Mouse (Mus musculus): Measurements from ENCODE around the gene Krt15. TPM values are rescaled to one million over a fixed set of nuclear protein-coding genes. Genes with fewer than 3 reads are reported as not detected.

The Krt15 gene
- 0.12 and 0.37 TPM in 2 replicates for polyA plus RNA-seq (2012; rRNA removed; ENCODE audit: low replicate concordance)

DNA sequence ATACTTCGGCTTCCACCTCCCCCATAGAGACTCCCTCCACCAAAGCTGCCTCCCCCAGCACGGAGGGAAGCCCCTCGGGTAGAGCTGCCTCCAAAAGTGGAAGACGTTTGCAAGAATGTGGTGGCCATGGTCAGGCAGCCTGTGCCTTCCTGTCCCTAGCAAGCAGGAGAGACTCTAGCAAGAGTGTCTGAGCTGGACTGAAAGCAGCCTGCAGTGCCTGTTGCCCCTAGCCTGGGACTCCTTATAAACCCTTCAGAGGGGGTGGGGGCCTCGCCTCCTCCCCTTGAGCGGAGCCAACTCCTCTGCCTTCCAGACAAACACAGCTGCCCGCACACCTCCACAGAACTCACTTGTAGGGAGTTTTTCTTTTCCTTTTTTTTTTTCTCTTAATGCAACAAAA lies at the start of gene Krt15:
Gene Krt15, minus strand, starts transcription at position 198 of the 400 bp plus-strand sequence.

DNA sequence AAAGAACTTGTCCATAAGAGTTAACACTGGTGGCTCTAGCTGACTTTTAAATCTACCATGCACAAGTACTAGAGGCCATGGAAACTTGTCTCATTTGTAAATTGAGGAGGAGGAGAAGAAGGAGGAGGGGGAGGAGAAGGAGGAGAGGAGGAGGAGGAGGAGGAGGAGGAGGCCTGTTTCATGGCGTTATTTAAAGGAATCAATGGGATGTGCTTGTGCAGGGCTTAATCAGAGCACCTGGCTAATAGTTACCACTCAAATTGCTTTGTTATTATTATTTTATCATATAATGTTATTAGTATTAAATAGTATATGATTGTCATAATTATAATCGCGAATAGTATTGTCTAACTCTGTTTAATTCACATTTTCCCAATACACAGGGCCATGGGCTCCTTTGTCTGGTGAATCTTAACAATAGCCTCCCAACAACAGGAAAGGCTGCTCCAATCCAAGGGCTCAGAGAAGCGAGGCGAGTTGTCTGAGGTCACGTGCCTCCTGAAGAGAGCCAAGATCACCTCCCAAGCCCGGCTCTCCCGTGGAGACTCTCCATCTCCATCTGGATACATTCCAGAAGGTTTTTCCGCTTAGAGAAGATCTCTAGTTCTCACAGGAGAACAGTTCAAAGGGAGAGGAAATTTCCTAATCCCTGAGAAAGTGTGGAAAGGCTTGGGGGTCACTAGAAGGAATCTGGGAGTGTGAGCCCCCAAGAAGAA lies 13.0 kb upstream of the Krt15 start, which contains the start of gene Krt19:
Gene Krt19, minus strand, starts transcription at position 51 of the 716 bp plus-strand sequence.

DNA sequence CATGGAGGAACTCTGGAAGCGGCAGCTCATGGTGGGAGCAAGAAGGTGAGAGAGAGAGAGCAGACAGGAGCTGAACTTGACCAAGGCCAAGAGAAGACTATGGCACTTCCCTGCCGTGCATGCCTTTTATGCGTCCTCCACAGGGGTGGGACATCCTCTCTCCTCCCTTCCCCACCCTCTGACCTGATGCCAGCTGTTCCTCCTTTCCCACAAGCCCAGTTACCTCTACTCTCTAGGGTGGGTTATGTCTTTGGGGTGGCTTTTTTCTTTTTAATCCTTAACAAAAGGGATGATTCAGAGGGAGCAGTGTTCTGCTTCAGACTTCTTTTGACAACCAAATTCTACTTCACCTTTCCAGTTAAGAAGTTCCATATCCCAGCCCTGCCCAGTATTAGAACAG lies 14.3 kb downstream of the Krt15 start, which contains the start of gene Krt13:
Gene Krt13, minus strand, starts transcription at position 101 of the 400 bp plus-strand sequence.

DNA sequence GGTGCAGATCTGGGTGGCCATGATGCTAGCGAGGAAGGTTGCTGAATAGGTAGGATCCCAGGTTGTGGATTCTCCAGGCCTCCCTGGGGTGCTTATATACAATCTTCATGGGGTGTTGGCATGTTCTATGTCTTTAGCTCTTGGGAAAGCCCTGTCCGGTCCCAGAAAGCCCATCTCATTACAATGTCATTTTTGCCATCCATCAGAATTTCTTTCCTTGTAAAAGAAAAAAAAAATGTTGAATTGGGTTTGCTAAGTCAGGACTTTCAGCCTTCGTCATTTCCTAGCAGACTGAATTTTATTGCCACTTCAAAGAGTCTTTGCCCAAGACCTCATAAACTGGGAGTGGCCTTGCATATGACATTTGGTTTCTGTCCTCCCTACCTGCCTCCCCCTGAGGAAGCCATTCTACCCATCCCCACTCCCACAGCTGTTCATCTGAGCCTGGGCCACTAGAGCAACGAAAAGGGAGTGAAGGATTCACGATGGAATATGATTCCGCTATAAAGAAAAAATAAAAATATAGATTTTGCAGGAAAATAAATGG lies 30.1 kb downstream of the Krt15 start, which contains the start of gene Krt36:
Gene Krt36, minus strand, starts transcription at position 51 of the 547 bp plus-strand sequence.

DNA sequence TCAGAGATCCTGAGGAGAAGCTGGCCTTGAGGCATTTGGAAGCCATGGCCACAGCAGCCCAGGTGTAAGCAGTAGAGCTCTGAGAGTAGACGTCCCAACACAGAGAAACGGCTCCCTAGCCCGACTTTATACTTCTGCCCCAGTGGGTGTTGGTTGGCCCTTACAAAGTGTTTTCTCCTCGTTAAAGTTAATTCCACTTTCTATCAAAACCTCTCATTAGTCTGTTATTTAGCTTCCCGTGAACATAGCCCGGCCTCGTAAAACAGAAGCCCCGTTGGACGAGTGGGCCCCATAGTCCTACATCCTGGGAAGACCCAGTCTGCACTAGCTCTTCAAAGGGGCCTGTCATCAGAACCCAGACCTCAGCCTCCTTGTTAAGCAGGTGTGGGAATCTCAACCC lies 39.6 kb downstream of the Krt15 start, which contains the start of gene Krt35:
Gene Krt35, minus strand, starts transcription at position 101 of the 400 bp plus-strand sequence.

DNA sequence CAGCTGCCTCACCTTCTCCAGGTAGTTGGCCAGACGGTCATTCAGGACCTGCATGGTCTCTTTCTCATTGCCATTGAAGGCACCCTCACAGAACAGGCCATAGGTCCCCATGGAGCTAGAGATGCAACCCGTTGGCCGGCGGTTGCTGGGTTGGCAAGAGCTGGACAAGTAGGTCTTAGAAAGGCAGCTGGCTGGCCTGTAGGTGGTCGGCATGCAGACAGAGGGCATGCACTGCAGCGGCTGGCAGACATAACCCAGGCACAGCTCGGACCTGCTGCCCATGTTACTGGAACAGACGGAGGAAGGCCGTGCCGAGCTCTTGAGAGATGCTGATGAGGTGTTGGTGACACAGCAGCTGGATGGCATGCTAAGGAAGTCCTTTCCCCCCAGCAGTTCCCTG lies 47.9 kb downstream of the Krt15 start, which contains the start of gene Krt32:
Gene Krt32, minus strand, starts transcription at position 366 of the 400 bp plus-strand sequence.

Other genes starting within 250 kb of the Krt15 start
- gene Krtap31-1, start 228.0 kb downstream of the Krt15 start, polyA plus RNA-seq (2012; rRNA removed; ENCODE audit: low replicate concordance): not detected in 2 replicates
- not detected in 2 replicates for gene Gm11565, start 221.2 kb downstream of the Krt15 start, polyA plus RNA-seq (2012; rRNA removed; ENCODE audit: low replicate concordance)
- not detected in 2 replicates for gene Krtap31-2, start 199.6 kb downstream of the Krt15 start, polyA plus RNA-seq (2012; rRNA removed; ENCODE audit: low replicate concordance)
- not detected in 2 replicates for gene Krtap9-5, start 187.5 kb downstream of the Krt15 start, polyA plus RNA-seq (2012; rRNA removed; ENCODE audit: low replicate concordance)
- gene Krtap29-1, start 156.9 kb downstream of the Krt15 start, polyA plus RNA-seq (2012; rRNA removed; ENCODE audit: low replicate concordance): not detected in 2 replicates
- gene Krtap16-1, start 149.3 kb downstream of the Krt15 start, polyA plus RNA-seq (2012; rRNA removed; ENCODE audit: low replicate concordance): not detected in 2 replicates
- gene Krtap17-1, start 141.9 kb downstream of the Krt15 start, polyA plus RNA-seq (2012; rRNA removed; ENCODE audit: low replicate concordance): not detected in 2 replicates
- gene Krt33a, start 119.7 kb downstream of the Krt15 start, polyA plus RNA-seq (2012; rRNA removed; ENCODE audit: low replicate concordance): not detected in 2 replicates
- gene Krt33b, start 106.1 kb downstream of the Krt15 start, polyA plus RNA-seq (2012; rRNA removed; ENCODE audit: low replicate concordance): not detected in 2 replicates
- gene Krt34, start 94.4 kb downstream of the Krt15 start, polyA plus RNA-seq (2012; rRNA removed; ENCODE audit: low replicate concordance): not detected in 2 replicates
- 0.09 and 0.17 TPM in 2 replicates for gene Krt31, start 85.4 kb downstream of the Krt15 start, polyA plus RNA-seq (2012; rRNA removed; ENCODE audit: low replicate concordance)
- gene Krt32, start 47.7 kb downstream of the Krt15 start, polyA plus RNA-seq (2012; rRNA removed; ENCODE audit: low replicate concordance): 0.18 TPM in 1 of 2 replicates, not detected in the other
- gene Krt35, start 39.7 kb downstream of the Krt15 start, polyA plus RNA-seq (2012; rRNA removed; ENCODE audit: low replicate concordance): not detected in 2 replicates
- gene Krt36, start 30.3 kb downstream of the Krt15 start, polyA plus RNA-seq (2012; rRNA removed; ENCODE audit: low replicate concordance): 0.11 TPM in 1 of 2 replicates, not detected in the other
- 0.24 and 2.1 TPM in 2 replicates for gene Krt13, start 14.4 kb downstream of the Krt15 start, polyA plus RNA-seq (2012; rRNA removed; ENCODE audit: low replicate concordance)
- 1,125 and 1,286 TPM in 2 replicates for gene Krt19, start 12.7 kb upstream of the Krt15 start, polyA plus RNA-seq (2012; rRNA removed; ENCODE audit: low replicate concordance)
- not detected in 2 replicates for gene Krt9, start 57.3 kb upstream of the Krt15 start, polyA plus RNA-seq (2012; rRNA removed; ENCODE audit: low replicate concordance)
- 0.05 and 0.34 TPM in 2 replicates for gene Krt14, start 71.6 kb upstream of the Krt15 start, polyA plus RNA-seq (2012; rRNA removed; ENCODE audit: low replicate concordance)
- gene Krt16, start 113.0 kb upstream of the Krt15 start, polyA plus RNA-seq (2012; rRNA removed; ENCODE audit: low replicate concordance): not detected in 2 replicates
- 0.13 and 0.21 TPM in 2 replicates for gene Krt17, start 125.1 kb upstream of the Krt15 start, polyA plus RNA-seq (2012; rRNA removed; ENCODE audit: low replicate concordance)
- gene Krt42, start 133.9 kb upstream of the Krt15 start, polyA plus RNA-seq (2012; rRNA removed; ENCODE audit: low replicate concordance): not detected in 2 replicates
- gene Eif1, start 184.0 kb upstream of the Krt15 start, polyA plus RNA-seq (2012; rRNA removed; ENCODE audit: low replicate concordance): 94.6 and 104 TPM in 2 replicates
- gene Gast, start 198.5 kb upstream of the Krt15 start, polyA plus RNA-seq (2012; rRNA removed; ENCODE audit: low replicate concordance): 1.2 and 240 TPM in 2 replicates
- gene Hap1, start 220.2 kb upstream of the Krt15 start, polyA plus RNA-seq (2012; rRNA removed; ENCODE audit: low replicate concordance): 3.5 and 3.6 TPM in 2 replicates

All from duodenum, adult 2 months (tissue).